Mouse (Mus musculus) right cerebral cortex, postnatal 36 days (tissue): ENCODE measurements around the gene Gsdmc4.
"Not testable (repeated sequence)": the region's sequence is repeated elsewhere in the genome, so short reads cannot be mapped to it uniquely, and the experiment has no call there.

Experiments
- DNase-seq, 2 experiments: peaks; one replicate each; pipeline ENCODE4 v3.0.0; 2022; ENCODE audit warnings: low spot score in 2 of 2, mixed read lengths in 1 of 2

Gene Gsdmc4

DNA sequence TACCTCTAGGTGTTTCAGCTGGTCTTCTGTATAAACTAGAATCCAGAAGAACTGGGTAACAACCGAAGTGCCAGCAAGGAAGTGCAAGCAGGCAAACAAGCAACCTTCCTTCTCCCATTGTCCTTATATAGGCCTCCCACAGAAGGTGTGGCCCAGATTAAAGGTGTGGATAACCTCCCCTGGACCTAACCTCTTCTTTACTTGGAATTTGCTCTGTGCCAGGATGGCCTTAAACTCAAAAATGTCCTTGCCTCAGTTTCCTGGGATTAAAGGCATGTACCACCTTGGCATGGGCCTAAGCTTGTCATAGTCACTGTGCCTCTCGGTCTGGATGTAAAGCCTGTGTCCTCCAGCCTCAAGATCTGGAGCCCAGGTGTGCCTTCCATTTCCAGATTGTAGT, at the start of gene Gsdmc4:
TSS of gene Gsdmc4 (minus strand) at position 101 of the 400 bp plus-strand sequence.
- DNase-seq: not testable (repeated sequence)

- DNase-seq: no peak
Observed at GRCm38 (mm10) chr15:63960542-63960941, 48.4 kb upstream of the Gsdmc4 start.

- no peak for DNase-seq
Observed at GRCm38 (mm10) chr15:63957553-63957952, 45.5 kb upstream of the Gsdmc4 start.

DNA sequence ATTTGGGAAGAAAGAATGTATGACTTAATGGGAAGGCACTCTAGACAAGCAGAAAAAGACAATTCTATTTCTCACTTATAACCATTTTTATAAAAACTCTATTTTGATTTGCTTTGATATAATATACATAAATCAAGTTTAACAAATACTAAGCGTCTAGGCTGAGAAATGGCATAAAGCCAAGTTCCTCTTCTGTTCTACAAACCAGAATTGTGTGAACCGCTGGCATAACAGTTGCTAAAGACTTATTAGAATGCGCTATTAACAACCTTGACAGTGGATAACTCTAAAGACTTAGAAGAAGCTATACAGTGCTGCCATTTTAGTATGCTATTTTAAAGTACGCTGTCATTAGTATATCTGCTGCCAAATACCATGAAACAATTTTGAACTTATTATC, 41.2 kb upstream of the Gsdmc4 start:
- DNase-seq: no peak

GRCm38 (mm10) chr15:63941221-63941620, 29.1 kb upstream of the Gsdmc4 start:
- no peak for DNase-seq

DNA sequence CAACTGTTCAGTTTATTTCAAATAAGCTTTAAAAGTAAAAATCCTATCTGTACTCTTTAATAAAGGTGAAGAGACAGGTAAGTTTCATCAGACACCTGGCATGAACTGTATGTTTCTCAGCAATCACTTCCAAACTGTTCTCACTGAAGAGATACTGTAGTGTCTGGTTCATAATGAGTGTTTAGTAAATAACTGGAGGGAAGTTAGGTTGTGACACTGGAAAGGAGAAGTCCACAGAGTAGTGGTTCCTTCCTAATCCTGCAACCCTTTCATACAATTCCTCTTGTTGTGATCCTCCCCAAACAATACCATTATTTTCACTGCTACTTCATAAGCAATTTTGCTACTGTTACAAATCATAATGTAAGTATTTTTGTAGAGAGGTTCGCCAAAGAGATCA, 20.6 kb upstream of the Gsdmc4 start:
- DNase-seq: no peak

DNA sequence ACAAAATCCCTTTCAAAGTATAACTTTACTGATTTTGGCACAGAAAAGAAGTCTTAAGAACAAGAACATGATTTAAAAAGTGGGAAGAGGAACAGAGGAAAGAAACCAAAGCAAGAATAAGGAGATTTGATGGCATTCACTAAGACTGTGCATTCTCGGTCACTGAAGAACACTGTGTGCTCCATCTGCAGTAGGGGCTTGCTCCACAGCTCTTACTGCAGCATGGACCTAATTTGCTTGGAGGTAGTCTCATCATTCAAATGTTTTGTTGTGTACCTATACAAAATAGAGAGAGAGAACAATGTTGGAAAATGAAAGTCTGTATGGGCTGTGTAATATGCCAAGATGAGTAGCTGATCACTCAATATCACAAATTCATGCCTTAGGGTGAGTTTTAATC, 19.3 kb upstream of the Gsdmc4 start:
- no peak for DNase-seq

DNA sequence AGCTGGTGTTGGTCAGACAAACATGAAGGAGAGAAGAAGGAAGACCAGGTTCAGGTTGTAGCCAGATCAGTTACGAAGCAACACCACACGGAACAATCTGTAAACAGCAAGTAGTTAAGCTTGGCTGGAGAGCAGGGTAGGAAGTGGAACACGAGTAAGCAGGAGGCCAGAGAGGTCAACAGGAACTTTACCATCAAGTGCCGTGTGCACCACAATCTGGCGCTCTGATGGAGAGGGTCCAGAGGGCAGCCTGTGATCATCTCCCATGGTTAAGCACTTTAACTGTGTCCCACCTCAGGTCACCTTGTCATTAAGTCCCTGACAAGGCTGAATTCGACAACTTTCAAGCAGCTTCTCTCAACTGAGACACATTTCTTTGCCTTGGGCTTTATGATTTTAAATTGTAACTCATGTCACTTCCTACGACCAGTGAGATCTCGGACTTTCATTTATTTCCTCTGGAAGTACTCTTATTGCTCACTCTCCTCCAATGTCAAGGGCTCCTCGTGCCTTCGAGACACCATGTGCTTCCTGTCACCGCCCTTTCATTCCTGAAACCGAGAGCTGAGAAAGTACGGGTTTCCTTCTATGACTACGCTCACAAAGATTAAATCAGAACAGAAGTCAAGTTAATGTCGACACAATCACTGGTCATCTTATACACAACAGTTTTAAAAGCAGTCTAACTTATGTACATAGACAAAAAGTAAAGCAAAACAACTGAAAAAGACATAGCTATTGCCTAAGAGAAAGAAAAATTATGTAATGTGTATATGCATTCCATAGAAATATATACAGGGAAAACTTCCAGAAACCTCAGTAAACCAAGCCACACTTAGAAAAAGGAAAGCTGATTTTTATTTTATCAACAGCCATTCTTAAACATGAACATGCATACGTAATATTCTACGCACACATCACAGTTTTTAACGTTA, 18.3 kb upstream of the Gsdmc4 start:
- no peak for DNase-seq

DNA sequence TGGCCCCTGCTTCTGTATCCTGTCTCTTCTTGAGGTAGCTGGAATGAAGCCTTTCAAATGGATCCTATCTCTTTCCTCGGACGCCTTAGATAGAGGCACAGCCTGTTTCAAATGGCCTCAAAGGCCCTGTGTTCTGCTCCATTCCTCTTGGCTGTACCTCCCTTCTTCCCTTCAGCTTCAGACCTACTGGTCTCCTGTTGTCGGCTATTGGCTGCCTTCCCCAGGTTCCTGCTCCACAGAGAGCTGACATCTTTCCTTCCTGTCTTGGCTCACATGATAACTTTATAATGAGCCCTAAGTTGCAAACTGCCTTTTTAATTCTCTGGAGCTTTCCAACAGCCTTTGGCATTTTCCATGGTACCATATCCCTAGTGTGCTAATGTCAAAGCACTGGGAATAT, 14.1 kb upstream of the Gsdmc4 start:
- DNase-seq: no peak

- DNase-seq: no peak
Observed at GRCm38 (mm10) chr15:63924484-63924883, 12.4 kb upstream of the Gsdmc4 start.

DNA sequence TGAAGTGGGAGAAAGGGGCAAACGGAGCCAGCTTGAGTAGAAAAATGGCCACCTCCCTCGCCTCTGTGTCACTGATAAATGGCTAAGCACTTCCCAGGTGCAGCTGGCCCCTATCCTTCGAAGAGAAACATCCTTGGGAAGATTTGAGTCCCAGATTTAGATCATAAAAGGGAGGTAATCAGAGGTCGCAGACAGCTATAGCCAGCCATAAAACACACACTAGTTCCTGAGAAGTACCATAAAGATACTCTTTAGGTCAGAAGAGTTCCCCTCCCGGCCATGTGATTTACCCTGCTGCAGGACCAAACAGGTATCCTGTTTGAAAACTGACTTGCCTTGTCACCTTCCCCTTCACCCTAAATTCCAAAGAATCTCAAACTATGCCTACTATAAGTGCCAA, 9.5 kb upstream of the Gsdmc4 start:
- not testable (repeated sequence) for DNase-seq

GRCm38 (mm10) chr15:63919728-63920127, 7.6 kb upstream of the Gsdmc4 start:
- not testable (repeated sequence) for DNase-seq

DNA sequence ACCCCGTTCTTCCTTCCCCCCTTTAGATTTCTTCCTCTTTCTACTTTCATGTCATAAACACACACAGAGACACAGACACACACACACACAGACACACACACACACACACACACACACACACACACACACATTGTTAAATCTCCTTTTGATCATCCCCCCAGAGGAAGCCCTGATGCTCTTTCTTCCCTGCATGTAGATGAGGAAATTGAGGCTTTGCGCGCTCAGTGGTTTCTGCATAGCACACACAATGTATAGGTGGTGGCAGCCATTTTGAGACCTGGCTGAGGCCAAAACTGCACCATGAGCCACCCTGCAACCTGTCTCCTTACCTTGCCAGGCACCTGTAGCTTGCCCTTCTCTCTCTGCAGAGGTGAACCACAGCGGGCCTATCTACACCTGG, 4.5 kb upstream of the Gsdmc4 start:
- not testable (repeated sequence) for DNase-seq

DNA sequence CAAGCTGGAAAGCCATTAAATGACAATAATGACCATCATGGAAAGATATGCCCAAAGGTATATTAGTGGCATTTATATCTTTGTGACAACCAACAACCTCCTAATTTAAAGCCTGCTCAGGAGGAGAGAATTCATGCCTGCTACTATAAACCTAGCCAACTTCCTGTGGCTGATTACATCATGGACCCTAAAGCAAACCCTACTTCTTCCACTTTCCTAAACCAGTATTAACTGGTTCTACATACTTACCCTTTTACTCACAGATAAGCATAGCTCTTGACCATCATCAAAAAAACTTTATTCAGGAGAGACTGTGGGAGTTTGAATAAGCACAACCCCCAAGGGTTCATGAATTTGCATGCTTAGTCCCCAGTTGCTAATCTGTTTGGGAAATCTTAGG, 2.2 kb downstream of the Gsdmc4 start:
- DNase-seq: not testable (repeated sequence)

GRCm38 (mm10) chr15:63895560-63896353, 16.3 kb downstream of the Gsdmc4 start:
- not testable (repeated sequence) for DNase-seq

GRCm38 (mm10) chr15:63888440-63888839, 23.7 kb downstream of the Gsdmc4 start:
- DNase-seq: not testable (repeated sequence)

- not testable (repeated sequence) for DNase-seq
Observed at GRCm38 (mm10) chr15:63887949-63888348, 24.1 kb downstream of the Gsdmc4 start.

GRCm38 (mm10) chr15:63878458-63878857, 33.6 kb downstream of the Gsdmc4 start, which contains the start of gene Gsdmc3:
Gsdmc3 (minus strand) TSS chr15:63878558.
- DNase-seq: not testable (repeated sequence)

DNA sequence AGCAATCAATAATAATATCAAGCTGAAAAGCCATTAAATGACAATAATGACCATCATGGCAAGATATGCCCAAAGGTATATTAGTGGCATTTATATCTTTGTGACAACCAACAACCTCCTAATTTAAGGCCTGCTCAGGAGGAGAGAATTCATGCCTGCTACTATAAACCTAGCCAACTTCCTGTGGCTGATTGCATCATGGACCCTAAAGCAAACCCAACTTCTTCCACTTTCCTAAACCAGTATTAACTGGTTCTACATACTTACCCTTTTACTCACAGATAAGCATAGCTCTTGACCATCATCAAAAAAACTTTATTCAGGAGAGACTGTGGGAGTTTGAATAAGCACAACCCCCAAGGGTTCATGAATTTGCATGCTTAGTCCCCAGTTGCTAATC, 35.9 kb downstream of the Gsdmc4 start:
- DNase-seq: not testable (repeated sequence)

DNA sequence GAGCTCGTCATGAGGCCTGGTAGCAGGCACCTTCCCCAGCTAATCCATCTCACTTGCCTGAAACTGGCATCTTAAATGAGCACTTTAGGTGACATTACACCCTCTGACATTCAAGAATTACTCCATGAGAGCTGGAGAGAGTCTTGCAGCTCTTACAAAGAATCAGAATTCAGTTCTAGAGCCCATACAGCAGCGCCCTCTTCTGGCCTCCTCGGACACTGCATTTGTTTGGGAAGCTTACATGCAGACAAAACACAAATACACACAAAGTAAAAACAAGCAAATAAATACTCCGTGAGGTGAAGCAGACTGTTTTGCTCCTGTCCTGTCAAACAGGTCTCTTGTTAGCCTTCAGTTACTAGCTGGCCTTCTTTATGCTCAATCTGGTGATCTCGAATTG, 50.1 kb downstream of the Gsdmc4 start:
- not testable (repeated sequence) for DNase-seq
